Mouse (Mus musculus) Muller cell, postnatal 12 days (primary cell): ENCODE results near the gene Cenpt.
"Not testable (repeated sequence)": the region's sequence is repeated elsewhere in the genome, so short reads cannot be mapped to it uniquely, and the experiment has no call there.

ENCODE experiments used
- DNase-seq: peaks from one replicate; pipeline ENCODE4 v3.0.0-alpha.2; 2015; ENCODE audit errors: inconsistent ontology term

The Cenpt gene

DNA sequence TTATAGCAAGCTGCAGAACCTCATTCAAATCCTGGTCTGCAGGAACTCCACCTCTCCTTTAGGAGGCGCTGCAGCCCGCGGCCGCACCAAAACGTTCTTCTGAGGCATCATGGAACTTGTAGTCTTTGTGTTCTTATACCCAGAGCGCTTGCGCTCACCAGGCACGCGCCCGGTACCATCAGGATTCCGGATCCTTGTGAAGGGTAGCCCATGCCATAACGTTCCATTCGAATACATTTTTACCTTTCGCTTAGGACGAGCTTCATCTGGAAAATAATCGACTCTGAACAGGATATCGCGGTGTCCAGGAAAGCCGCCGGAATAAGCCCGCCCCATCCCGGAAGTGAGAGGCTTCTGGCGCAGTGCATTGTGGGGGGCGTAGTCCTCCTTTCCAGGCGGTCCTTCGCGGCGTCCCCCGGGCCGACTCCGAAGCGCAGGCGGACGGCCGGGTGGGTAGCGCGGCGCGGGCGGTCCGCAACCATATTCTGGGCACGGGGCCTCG, 1.7 kb upstream of the Cenpt start, which contains the start of gene Thap11:
TSS of gene Thap11 (plus strand) at position 418 of the 502 bp plus-strand sequence.
- DNase-seq, result peak; percentile 95

DNA sequence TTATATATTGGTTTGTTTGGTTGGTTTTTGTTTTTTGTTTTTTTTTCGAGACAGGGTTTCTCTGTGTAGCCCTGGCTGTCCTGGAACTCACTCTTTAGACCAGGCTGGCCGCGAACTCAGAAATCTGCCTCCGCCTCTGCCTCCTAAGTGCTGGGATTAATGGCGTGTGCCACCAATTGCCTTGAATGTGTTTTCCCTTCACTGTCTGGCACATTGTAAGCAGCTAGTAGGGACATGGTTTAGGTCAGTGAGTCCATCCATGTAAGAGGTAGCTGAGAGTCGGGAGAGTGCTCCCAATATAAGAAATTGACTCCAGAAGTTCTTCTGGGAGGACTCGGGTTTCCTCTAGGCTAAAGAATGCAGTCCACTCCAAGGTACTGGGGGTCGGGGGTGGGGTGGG, 1.2 kb upstream of the Cenpt start:
- DNase-seq, result no peak

DNA sequence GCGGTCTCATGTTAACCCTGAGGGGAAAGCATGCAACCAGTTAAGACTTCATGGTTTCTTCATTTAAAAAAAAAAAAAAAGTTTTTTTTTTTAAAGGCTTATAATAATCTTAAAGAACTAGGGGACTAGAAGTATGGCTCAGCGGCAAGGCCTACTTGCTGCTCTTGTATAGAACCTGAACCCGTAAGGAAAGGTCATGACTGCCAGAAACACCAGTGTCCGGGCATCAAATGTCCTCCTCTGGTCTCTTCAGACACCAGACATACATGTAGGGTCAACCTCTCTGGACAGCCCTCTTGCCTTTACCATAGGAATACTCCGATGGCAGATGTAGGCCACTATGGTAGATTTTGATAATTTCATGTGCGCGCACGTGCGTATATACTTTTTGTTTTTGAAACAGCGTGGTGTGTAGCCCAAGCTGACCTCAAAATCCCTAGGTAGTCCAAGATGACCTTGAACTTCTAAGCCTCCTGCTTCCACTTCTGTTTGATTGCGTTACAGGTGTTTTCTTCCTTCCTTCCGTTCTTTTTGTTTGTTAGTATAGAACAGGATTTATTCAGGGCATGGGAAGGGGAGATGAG, 840 bp downstream of the Cenpt start:
- peak; percentile 8 for DNase-seq

DNA sequence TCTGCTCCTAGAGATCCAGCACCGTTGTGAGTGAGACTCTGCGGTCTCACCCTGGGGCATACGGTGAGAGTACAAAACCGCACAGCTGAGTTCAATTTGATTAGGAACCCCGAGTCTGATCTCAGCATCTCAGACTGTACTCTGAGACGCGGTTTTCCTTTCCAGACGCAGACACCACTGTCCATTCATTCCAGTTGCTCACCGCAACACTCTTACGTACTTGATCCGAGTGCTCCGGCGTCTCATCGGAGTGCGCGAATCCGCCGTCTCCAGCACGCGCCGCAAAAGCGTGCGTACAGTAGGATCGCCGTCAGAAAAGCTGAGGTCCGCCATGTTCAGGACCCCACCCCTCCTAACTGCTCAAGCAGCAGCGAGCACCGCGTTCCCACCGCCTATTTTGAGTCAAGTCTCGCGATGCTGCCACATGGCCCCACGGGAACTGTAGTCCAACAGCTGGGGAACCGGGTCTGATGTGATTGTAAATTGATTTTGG, 1.4 kb downstream of the Cenpt start:
- DNase-seq, result peak; percentile 87

DNA sequence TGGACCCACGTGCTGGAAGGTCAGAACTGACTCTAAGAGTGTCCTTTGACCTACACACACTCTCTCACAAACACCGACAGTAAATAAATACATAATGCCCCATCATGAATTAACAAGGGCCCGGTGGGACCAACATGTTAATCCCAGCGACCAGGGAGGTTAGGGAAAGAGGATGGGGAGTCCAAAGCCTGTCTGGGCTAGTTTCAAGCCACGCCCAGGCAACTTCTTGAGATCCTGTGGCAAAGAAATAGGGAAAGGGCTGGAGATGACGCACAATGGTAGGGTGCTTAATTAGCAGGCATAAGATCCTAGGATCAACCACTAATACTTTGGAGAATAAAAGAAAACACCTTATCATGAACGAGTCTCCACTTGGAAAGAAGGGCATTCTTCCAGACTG, 2.5 kb downstream of the Cenpt start:
- no peak for DNase-seq

DNA sequence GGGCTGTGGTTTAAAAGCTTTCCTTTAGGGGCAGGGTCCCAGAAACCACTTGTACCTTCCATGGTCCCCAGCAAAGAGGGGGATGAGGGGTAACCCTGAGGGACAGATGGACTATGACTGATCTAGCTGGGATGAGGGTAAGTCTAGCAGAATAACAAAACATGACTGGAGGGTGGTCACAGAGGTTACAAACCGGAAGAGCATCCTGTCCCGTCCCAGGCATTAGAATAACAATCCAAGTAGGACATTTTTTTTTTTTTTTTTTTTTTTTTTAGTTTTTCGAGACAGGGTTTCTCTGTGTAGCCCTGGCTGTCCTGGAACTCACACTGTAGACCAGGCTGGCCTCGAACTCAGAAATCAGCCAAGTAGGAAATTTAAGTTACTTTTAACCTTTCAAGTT, 3.1 kb downstream of the Cenpt start:
- DNase-seq, result no peak

DNA sequence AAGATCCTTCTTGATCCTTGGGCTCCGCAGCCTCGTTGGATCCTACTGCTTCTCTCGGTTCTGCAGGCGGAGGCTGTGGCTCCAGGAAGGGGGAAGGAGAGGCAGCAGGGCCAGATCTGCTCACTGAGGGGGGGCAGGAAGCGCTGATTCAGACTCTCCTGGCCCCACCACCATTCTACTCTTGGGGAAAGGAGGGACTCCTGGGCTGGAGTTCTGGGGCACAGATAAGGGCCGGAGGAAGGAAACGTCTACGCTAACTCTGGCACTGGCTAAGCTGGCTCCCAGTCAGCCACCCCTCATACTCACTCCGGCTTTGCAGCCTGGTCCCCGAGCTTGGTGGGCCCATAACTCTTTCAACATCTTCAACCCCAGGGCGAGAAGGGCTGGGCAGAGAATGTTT, 6.4 kb downstream of the Cenpt start:
- DNase-seq, result no peak

DNA sequence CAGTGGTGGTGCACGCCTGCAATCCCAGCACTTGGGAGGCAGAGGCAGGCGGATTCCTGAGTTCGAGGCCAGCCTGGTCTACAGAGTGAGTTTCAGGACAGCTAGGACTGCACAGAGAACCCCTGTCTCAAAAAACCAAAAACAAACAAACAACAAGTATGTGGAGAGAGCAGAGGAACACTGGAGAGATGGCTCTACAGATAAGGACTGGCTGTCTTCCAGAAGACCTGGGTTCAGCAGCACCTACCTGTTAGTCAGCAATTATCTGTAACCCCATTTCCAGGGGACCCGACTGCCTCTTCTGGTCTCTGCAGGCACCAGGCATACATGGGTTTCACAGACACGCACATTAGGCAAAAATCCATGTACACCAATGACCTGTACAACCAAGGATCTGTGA, 13.9 kb downstream of the Cenpt start:
- no peak for DNase-seq

DNA sequence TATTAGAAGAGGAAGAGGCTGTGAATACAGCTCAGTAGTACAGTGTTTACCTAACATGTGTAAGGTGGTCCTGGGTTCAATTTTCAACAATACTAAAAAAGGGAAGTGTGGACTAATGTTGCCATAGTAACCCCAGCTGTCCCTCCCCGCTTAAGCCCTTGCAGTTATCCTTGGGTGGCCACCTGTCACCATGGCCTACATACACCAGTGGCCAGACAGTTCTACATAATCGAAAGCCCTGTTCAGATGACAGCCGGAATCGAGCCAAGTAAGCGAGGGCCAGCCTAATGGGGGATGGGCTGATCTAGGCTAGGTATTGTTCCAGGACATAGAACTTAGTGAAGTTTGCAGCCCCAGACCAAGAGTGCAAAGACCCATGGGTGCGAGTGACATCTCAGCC, 16.1 kb downstream of the Cenpt start:
- DNase-seq, result no peak

DNA sequence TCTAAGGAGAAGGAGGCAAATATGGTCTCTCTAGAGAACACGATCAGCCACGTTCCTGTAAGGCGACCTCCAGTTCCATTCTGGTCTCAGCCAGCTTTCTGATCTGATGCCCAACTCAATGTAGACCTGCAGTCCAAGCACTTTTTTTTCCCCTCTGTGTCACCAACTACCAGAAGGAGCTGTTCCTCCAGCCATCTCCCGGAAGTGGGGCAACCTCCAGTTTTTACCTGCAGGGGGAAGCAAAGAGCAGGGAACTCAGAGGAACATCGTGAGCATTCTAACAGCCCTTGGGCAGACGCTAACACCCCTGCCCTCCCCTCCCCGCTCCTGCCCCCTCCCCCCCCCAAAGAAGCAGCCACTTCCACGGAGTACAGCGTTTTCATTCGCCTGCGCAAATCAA, 17.8 kb downstream of the Cenpt start:
- peak; percentile 58 for DNase-seq

DNA sequence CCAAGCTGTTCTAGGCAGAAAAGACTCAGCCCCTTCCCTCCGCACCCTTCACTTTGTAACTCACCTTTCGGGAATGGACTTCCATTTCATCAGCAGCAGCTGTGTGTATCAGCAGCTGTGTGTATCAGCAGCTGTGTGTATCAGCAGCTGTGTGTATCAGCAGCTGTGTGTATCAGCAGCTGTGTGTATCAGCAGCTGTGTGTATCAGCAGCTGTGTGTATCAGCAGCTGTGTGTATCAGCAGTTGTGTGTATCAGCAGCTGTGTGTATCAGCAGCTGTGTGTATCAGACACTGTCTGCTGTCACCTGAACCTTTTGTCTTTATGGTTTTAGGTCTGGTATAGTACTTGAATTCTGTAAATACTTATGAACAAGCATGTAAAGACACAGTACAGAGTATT, 19.3 kb downstream of the Cenpt start:
- DNase-seq, result not testable (repeated sequence)

DNA sequence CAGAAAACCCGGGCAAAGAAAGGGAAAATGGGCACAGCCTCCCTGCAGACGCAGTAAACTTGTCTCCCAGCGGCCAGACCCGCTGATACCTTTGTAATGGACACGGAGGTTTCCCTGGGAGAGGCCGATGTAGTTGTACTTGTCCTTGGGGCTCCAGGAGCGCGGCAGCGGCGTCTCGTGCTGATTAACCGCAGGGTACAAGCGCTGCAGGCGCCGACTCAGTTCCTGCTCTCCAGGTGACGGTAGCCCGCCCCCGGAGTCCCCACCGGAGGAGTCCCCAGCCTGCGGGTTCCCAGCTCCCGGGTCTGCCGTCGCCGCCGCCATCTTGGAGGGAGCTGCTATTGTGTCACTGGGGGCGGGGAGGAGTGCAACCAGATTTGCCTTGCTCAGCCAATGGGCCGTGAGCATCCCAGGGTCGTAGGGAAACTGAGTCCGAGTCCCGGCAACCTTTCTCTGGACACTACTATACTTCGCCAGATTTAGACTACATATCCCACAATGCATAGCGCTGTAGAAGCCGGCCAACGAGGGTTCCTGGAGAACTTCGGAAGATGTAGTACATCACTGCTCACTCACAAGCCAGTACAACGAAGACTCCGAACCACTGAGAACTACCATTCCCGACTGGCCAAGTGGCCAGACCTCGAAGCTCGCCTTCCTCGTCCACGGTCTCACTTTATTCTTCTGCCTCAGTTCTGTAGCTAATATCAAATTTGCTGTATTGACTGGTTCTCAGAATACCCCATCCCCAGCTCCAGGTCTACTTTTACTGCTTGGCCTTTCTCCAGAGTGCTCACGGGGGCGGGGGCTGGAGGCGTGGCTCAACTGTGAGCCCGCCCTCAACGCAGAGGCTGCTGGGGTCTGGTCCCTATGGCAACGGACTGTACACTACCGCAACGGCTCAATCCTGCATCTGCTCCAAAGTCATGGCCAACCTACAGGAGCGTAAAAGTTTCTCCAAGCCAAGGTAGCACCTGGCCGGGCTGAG, 25.9 kb downstream of the Cenpt start, which contains the start of the genes Ranbp10 and Tsnaxip1:
TSS of gene Ranbp10 (minus strand) at position 490 of the 988 bp plus-strand sequence.
TSS of gene Tsnaxip1 (plus strand) at position 871 of the 988 bp plus-strand sequence.
- DNase-seq, result peak; percentile 99

DNA sequence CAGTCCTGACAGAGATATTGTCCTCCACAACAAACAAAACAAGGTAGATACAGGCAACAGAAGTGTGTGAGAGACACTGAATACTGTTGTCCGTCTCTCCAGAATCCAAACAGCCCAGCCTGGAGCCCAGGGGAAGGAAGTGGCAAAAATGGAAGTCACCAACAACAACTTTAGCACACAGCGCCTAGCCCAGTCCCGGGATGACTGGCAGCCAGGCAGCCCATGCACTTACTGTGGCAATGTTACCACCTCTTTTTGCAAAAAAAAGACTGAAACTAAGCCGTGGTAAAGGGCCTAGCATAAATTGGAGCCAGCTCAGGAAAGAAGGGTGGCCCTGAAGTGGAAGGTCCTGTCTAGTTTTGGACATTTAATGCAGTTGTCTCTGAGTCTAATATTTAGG, 26.7 kb downstream of the Cenpt start:
- DNase-seq, result no peak

DNA sequence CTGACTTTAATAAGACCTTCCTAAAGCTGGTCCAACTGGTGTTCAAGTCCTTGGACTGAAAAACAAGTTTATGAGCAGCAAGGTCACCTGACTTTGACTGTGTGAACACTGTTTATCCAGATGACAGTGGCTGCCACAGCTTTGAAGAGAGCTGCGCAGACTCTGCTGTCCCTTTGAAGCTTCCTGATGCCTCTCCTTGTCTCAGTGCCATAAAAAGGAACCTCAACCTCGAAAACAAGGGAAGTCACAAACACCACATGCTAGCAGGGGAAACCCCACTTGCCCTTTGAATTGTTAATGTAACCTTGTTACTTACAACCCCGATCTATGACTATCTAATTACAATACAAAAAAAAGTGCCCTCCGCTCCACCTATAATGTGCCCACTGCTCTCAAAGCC, 27.6 kb downstream of the Cenpt start:
- DNase-seq, result no peak

DNA sequence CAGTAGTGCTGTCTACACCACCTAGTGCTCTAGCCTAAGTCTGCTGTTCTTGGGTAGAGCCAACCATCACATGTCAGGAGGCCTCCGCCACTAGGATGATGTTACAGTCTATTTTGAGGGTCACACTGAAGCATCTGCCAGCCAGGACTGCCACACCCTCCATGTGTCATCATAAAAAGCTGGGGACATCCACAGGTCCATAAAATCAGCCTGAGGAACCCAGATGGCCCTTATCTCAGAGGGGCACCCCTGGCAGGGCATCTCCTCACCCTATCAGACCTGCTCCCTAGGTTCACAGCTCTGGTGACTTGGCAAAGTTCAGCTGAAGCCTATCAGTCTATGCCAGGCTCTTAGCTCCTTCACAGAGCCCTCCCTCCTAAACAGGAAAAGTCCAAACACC, 32.2 kb downstream of the Cenpt start:
- DNase-seq, result no peak

DNA sequence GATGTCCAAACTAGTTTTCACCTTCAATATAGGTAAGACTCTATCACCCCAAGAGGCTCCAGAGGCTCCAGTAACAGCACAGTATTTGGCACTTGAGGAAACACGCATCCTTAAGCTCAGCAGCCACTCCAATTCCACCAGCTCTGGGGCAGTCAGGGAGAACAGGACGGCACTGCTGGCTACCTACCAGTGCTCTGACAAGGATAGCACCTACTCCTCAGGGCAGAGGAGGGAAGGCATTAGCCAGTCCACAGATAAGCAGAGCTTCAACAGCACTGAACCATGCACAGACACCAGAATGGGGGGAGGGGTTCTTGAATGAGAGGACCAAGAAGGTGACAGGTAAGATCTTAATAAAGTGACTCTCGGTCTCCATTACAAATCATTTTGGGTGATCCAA, 33.4 kb downstream of the Cenpt start:
- no peak for DNase-seq

DNA sequence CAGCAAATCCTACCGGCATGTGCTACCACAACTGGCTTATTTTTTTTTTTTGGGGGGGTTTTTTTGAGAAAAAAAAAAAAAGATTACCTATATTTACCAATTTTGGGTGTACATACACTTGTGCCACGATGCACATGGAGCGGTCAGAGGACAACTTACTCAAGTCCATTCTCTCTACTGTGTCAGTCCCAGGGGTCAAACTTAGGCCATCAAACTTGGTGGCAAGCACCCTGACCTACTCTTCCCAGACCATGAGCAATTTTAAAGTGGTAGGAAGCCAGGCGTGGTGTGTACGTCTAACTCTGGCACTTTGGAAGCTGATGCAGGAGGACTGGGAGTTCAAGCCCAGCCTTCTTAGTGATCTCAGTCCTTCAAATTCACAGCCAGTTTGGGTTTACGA, 39.8 kb downstream of the Cenpt start:
- no peak for DNase-seq

DNA sequence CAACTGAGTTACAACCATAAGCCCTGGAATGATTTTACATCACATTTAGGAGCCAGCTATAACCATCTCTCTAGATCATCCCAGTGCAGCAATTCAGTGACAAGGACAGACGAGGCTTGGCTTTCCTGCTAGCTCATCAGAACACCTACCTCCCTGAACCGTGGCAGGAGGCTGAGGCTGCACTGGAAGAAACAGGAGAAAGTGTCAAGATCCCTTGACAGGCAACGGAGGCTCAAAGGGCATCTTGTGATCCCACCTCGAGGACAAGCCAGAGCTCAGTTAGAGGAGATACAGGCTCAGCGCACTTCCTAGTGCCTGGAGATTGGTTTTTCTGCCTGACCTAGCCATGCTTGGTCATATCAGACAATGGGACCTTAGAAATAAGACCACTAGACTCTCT, 40.6 kb downstream of the Cenpt start:
- DNase-seq, result no peak

DNA sequence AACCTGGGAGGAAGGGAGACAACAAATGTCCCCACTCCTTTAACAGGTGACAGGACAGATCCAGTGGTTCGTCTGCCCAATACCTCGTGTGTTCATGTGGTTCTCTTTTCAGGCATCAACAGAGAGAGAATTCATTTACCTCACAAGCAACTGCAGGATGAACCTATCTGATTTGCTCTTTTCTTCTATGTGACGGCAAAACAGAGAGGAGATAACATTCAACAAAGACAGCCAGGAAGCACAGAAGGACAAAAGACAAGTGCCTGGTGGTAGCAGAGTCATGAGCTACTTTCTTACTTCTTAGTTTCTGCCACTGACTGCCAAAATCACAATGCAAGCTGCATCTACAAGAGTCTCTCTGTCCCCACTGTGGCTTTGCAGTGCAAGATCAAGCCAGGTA, 41.5 kb downstream of the Cenpt start:
- DNase-seq, result no peak

DNA sequence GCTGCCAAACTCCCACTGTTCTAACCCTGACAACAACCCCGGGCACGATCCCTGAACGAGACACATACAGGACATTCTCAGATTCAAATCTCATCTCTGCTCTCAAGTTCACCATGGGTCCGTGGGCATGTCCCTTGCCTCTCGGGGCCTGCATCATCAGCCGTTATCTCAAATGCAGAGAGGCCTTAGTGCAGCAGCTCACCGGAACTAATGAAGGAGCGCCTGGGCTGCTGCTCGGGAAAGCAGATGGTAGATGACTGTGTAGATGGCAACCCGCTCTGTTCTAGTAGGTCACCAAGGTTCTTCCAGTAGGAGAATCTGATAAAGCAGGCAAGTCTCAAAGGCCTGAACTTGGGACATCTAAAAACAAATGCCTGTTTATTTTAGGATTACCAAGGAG, 42.0 kb downstream of the Cenpt start:
- no peak for DNase-seq

DNA sequence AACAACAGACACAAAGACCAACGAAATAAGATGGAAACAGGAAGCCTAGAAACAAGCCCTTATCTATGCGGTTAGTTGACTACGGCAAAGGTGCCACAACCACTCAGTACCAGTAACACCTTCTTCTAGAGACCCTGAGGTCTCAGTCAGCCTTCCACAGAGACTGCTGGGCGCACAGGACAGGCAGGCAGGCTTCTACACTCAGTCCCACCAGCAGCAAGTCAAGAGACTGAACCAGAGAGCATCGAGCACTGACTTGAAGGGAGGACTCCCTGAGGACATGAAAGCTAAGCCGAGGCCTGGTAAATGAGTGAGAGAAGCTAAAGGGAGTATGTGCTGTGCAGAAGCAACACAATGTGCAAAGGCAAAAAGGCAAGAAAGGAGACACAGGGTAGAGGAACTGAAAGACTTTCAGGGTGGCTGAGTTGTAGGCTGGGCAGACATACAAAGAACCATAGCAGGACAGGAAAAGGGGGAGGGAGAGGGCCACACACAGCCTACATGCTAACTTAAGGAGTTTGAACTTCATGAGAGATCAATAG, 42.8 kb downstream of the Cenpt start:
- no peak for DNase-seq

DNA sequence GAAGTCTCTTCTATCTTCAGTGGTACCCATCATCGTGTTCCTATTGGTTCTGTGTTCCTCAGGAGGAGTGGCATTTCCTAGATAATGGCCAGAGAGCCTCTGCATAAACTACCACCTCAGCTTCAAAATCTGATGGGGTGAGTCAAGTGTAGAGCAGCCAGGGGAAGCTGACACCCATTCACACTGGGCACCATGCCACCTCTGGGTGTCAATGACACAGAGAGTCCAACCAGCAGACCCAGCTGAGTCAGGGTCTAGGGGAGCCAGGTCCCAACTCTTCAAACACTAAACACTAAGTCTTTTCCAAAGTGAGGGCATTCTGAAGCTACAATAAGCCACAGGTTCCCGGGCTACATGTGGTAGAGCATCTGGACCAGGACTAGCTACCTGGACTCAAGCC, 44.6 kb downstream of the Cenpt start:
- DNase-seq, result peak; percentile 74
